Mouse (Mus musculus) gastrocnemius, postnatal 36 days (tissue): ENCODE results near the gene Satl1. TPM values are rescaled to one million over a fixed set of nuclear protein-coding genes. Genes with fewer than 3 reads are reported as not detected.
"Not testable (repeated sequence)": the region's sequence is repeated elsewhere in the genome, so short reads cannot be mapped to it uniquely, and the experiment has no call there.

Source experiments
- DNase-seq, 2 experiments: peaks; one replicate each; pipeline ENCODE4 v3.0.0; 2022
- intact Hi-C: fragments of 180-260 bp; cut with DNase I; formaldehyde crosslinking; loops from one replicate; pipeline ENCODE4 v1.15.1; 2025
- long read RNA-seq, 2 experiments: library from polyadenylated mRNA; stranded (forward); transcript quantifications; one replicate each; pipeline ENCODE4 v2.0.0; 2021
- total RNA-seq, 2 experiments: library from RNA; stranded (reverse); gene quantifications; 2 replicates each; pipeline ENCODE4 v1.2.3; 2021

Satl1 gene
- not detected for total RNA-seq
- long read RNA-seq, experiment 1 = 0 reads
- long read RNA-seq, experiment 2, partial matches to known transcripts = 1 of 1 reads
- long read RNA-seq, experiment 2, other reads (novel, unspliced or antisense) = 0 of 1 reads

DNA sequence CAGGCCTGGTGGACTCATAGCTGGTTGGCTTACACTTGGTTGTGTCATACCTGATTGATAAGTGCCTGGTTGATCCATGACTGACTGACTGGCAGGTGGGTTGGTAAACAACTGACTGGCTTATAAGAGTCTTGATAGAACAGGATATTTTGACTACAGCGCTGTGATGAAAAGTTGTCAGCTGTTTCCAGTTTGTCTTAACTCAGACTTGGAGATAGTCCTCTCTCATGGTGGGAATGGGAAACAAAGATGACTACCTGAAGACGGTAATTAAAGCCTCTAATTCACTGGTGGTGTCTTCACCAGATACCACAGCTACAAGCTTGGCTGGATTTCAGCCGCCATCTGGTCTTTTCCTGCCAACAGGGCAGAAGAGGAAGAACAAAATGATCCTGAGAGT, at the start of gene Satl1:
TSS of gene Satl1 (minus strand) at position 101 of the 400 bp plus-strand sequence.
- intact Hi-C loops = no loop called here
- no peak for DNase-seq

DNA sequence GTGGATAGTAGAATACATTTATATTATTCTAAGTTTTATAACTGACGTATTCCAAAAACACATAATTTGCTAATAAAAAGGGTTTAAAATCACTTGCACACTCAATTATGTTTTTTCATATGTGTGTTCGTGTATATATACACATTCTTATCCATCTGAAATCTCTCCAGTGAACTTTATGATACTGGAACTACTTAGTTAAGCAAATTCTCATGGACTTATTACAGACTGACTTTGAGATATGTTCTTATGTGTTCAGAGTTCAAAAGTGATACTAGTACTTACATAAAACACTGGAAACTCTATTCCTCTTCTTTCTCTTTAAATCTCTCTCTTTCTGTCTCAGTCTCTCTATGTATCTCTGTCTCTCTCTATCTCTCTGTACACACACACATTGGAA, 31.5 kb upstream of the Satl1 start:
- intact Hi-C loops = no loop called here
- DNase-seq = no peak

DNA sequence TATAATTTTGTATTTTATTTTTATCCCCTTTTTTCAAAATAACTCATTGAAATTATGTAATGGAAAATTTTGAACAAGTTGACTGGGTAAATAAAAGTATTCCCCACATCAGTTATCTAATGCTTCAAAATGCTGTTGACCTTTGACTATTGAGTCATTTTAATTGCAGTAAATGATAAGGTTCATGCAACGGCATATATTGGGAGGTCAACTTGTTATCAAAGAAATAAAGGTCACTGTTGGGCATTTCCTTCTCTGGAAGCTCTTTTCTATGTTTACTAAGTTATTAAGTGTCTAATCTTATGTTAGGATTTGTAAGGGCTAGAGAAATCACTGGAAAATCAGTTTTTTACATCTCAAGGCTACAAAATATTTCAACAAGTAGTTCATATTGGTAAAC, 31.0 kb upstream of the Satl1 start:
- intact Hi-C loops = no loop called here
- no peak for DNase-seq

DNA sequence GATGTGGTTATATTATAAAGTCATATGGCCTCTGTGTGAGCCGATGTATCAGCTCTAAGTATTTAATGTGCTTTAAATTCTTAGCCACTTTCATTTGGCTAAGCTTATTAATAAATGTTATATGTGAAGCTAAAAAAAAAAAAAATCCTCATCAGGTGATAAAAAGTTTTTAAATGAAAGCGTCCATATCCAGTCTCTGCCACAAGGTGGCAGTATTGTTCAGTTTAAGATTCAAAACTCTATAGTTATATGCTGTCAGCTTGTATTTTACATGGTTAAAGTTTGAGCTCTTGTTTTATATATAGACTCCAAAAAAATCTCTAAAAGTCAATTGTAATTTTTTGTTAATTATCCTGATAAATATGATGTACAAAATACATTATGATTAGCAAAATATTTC, 16.4 kb upstream of the Satl1 start:
- DNase-seq = not testable (repeated sequence)
- intact Hi-C loops = loop anchor here (10.0 kb wide), 1 partner anchor 482 kb away; no protein-coding TSS in a partner anchor

DNA sequence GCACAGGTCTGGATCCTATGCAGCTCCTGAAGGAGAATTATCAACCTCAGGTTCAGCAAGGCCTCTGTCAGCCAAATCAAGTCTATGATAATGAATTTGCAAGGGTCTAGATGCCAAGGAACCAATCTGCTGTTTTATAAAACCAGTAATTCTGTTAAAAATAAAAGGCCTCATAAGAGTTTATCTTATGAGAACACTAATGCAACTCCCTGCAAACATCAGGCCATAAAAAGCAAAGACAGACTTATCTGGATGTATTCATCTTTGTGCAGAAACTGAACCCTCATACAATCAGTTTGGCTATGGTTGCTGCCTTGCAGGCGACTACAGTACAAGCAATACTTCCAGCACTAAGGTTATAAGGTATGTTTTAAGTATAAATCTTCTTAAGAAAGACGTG, 5.7 kb upstream of the Satl1 start:
- intact Hi-C loops = no loop called here
- DNase-seq = no peak

DNA sequence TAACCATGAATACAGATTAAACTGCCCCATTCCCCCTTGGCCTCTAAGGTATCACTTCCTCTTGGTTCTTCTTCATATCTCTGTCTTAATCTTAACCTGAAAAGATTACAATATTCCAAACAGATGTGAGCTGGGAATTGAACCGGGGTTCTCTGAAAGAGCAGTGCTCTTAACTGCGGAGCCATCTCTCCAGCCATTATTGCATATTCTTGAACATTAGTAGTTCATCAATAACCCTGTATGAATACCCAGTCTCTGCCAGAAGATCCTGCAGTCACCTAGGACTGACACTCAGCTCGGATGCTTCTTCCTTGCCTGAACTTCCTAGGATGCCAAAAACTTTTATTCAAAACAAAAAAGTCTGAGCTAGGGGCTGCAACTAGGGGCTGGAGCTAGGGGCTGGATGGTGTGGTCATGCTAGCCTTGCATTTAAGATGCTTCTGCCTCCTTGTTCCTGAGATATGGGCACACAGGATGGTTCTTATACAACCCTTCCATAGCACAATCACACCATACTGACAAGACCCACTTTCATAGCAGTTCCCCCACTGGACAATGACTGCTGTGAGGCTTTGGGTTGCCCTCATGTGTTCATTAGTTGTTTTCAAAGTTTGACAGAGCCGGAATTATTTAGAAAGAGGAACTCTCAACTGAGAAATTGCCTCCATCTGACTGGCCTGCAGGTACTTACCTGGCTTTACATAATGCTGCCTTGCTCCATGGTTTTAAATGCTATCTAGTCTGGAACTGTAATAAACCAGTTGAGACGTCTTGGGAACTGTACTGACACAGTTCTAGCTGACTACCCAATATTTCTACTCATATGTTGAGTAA, 35.8 kb downstream of the Satl1 start:
- intact Hi-C loops = not testable (repeated sequence)
- DNase-seq = peak; percentile 8 to 45

DNA sequence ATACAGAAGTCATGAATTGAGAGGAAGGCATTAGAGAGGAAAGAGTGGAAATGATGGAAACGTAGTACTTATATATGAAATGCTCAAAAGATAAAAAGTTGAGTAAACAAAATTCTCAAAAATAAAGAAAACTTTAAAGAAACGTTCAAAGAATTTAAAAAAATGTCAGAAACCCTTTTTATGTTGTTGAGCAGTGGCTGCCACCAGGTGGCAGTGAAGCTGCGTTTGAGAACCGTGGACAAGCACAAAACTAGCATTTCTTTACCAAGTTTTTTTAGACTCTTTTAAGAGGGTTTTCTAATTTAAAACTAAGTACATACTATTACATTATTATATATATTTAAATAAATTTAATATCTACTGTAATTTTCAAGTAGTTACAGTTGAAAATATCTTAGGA, 38.2 kb downstream of the Satl1 start:
- intact Hi-C loops = no loop called here
- no peak for DNase-seq

DNA sequence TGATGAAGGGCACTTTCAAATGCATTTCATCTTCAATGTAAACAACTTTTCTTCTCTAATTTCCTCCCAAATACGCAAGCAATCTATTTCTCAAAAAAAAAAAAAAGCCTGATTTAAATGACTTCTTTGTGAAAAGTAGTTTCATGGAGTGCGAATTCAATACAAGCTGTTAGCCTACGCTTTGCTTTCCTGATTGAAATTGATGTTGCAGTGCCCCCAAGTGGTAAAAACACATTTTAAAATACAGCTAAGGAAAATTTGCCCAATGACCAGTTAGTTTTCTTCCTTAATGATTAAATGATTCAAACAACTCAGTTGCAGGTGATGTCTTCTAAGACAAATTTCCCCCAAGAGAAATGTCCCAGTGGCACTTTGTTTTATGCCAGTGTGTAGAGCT, 58.2 kb downstream of the Satl1 start:
- intact Hi-C loops = loop anchor here (10.0 kb wide), 1 partner anchor 434 kb away; no protein-coding TSS in a partner anchor
- no peak for DNase-seq

DNA sequence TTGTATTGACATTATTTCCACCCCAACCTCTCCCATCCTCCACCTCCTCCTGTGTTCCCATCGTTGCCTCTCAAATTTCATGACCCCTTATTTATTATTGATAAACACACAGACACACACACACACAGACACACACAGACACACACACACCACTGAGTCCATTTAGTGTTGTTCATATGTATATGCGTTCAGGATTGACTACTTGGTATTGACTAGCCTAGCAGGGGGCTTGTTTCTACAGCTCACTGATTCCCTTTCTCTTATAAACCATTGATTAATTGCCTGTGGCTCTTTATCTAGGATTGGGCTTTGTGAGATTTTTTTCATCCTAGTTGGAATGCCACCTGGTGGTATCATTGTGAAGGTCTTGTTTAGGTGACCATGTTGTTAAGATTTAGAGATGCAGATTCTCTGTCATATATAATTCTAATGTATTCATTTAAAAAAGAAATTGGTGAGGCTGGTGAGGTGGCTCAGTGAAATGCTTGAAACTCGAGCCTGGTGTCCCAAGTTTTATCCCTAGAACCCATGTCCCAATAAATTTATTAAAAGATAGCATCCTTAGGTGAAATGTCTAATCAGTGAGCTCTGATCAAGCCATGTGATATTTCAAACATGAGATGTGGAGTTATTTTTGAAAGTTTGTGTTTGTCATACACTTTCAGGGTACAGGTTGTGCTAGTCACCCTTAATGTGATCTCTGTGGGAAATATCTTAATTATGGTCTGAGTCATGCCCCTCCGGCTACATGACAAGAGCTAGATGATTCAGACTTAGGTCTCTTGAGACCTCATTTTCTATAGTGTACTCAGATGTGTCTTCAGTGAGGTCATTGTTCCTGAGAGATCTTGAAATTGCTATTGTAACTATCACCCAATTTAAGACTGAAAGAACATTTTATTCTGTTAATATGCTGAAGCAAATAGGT, 58.8 kb downstream of the Satl1 start:
- no peak for DNase-seq
- intact Hi-C loops = loop anchor here (10.0 kb wide), 1 partner anchor 433 kb away; no protein-coding TSS in a partner anchor

DNA sequence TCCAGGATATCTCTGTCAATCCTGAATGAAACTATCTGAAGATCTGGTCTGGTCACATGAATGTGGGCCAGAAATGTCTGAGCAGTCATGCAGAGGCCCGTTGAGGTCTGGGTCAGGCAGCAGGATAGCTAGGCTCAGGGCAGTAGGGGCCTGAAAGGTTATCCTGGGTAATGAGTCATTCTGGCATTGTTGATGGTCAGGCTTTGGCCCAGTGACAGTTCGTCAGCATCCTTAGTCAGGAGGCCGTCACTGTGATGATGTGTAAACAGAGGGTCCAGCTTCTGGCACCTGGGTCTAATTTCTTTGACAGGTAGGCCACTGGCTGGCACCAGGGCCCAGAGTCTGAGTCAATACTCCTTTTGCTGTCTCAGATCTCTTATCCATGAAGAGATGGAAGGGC, 67.1 kb downstream of the Satl1 start:
- intact Hi-C loops = no loop called here

More for the DNA sequence above, 67.1 kb downstream of the Satl1 start:
- DNase-seq = no peak

Other genes with a start within 250 kb of the Satl1 start
- gene 4933403O08Rik, start 167.7 kb downstream of the Satl1 start, total RNA-seq = not detected
- 10 to 100 TPM; 43.1 to 43.2 TPM for gene Apool, start 95.4 kb downstream of the Satl1 start, total RNA-seq
- not detected for gene 2010106E10Rik, start 88.5 kb upstream of the Satl1 start, total RNA-seq
- gene Zfp711, start 193.7 kb upstream of the Satl1 start, total RNA-seq = under 1 TPM; 0.10 to 0.15 TPM